Mouse (Mus musculus): ENCODE results near the gene Vsig2. TPM values are rescaled to one million over a fixed set of nuclear protein-coding genes. Genes with fewer than 3 reads are reported as not detected.

Vsig2 gene
- polyA plus RNA-seq, 1 experiment = 3.4 TPM

DNA sequence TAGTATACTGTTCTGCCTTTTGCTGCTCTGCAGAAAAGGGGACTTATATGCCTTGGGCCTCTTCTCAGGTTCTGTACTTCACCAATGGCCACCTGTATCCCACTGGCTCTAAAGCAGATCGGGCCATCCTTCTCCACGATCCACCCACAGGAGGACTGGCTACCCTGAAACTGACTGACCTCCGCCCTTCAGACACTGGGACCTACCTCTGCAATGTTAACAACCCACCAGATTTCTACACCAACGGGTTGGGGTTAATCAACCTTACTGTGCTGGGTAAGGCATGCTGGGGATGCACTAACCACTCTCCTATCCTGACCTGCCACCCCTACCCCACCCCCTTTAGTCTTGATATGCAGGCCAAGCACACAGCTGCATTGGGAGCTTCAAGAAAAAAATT lies 1.2 kb downstream of the Vsig2 start:
- H3K27me3 ChIP-seq (ENCODE audit: control insufficient read depth, insufficient read depth, low read length) = no peaks in the 10 kb centered on the region
- H3K27ac ChIP-seq (ENCODE audit: insufficient read depth, low read length) = no peak overlapping the region
- H3K4me1 ChIP-seq (ENCODE audit: control insufficient read depth, insufficient read depth, low read length) = no peaks in the 10 kb centered on the region
- no peak for DNase-seq
- TF ChIP-seq CTCF (IDR thresholded peaks at IDR 0.05; ENCODE audit: borderline replicate concordance, insufficient read depth, low read depth, low read length) (no peak), POLR2A (IDR thresholded peaks at IDR 0.05; ENCODE audit: borderline replicate concordance, insufficient read depth, low read length) (no peak)
- H3K4me3 ChIP-seq (replicated peaks; ENCODE audit: insufficient read depth, low read depth, low read length) = no peak overlapping the region
- 89% methylated on average over 4 of the region's 4 CpGs for WGBS

DNA sequence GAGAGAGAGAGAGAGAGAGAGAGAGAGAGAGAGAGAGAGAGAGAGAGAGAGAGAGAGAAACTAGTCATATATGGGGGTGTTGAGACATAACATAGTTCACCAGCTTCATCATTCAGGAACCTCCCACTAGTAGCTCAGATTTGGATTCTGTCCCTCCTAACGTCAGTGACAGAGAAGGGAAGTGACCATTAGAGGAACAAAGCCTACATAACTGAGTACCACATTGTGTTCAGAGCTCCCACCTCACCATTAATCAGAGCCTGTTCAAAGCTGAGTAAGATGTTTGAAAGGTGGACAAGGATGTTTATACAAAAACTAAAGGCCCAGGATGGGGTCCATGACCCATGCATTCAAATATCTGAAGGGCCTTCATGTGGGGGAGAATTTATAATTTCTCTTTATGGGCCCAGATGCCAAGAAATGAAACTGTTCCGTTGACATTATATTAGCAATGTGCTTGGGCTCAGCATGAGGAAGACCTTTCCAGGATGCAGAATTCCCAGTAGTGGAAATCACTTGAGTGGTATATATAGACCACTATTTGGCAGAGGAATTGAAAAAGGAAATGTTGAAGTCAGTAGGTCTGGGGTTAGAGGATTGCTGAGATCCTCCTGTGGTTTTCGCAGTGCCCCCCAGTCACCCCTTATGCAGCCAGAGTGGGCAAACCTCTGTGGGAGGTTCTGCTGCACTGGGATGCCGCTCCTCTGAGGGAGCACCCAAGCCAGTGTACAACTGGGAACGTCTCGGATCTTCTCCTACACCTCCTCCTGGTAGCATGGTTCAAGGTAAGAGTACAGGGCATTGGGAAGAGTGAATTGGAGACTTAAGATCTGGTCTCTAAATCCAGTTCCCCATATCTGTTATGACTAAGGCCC lies 1.9 kb downstream of the Vsig2 start:
- DNase-seq = no peak
- Histone ChIP-seq H3K27ac (ENCODE audit: insufficient read depth, low read length) (no peak overlapping the region), H3K27me3 (ENCODE audit: control insufficient read depth, insufficient read depth, low read length) (no peaks in the 10 kb centered on the region), H3K4me3 (replicated peaks; ENCODE audit: insufficient read depth, low read depth, low read length) (no peak overlapping the region), H3K4me1 (ENCODE audit: control insufficient read depth, insufficient read depth, low read length) (no peaks in the 10 kb centered on the region)
- TF ChIP-seq POLR2A (IDR thresholded peaks at IDR 0.05; ENCODE audit: borderline replicate concordance, insufficient read depth, low read length) (no peak), CTCF (IDR thresholded peaks at IDR 0.05; ENCODE audit: borderline replicate concordance, insufficient read depth, low read depth, low read length) (no peak)
- 78% methylated on average over 6 of the region's 6 CpGs for WGBS

DNA sequence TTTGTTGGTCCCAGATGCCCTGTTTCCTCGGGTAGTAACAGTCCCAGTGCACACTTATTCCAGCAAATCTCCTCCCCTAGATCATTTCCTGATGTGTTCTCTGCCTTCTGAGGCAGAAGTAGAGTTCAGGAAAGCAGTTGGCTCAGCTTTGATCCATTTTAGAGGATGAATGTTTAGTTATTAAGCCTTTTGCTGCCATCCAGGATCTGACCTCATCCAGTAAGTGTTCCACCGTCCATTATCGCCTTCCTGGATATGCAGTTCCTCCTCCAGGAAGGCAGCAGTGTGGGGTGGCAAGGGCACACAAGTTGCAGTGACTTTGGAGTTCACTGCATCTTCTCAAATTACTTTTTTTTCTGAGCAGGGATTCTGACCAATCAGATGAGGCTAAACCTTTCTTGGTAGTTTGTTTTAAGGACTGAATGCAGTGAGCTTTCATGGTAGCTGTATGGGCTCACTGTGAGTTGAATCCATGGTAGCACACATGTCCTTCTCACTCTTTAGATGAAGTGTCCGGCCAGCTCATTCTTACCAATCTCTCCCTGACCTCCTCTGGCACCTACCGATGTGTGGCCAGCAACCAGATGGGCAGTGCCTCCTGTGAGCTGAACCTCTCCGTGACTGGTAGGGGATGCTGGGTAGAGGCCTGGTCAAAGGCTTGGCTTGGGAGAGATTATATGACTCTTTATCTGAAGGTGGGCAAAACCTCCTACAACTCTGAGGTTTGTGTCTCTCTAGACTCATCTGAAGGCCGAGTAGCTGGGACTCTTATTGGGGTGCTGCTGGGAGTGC lies 3.0 kb downstream of the Vsig2 start:
- TF ChIP-seq POLR2A (IDR thresholded peaks at IDR 0.05; ENCODE audit: borderline replicate concordance, insufficient read depth, low read length) = no peak
- TF ChIP-seq CTCF (IDR thresholded peaks at IDR 0.05; ENCODE audit: borderline replicate concordance, insufficient read depth, low read depth, low read length) = no peak
- no peaks in the 10 kb centered on the region for H3K4me1 ChIP-seq (ENCODE audit: control insufficient read depth, insufficient read depth, low read length)
- H3K4me3 ChIP-seq (replicated peaks; ENCODE audit: insufficient read depth, low read depth, low read length) = no peak overlapping the region
- no peaks in the 10 kb centered on the region for H3K27me3 ChIP-seq (ENCODE audit: control insufficient read depth, insufficient read depth, low read length)
- DNase-seq = no peak
- WGBS = 69% methylated on average over 7 of the region's 7 CpGs
- no peak overlapping the region for H3K27ac ChIP-seq (ENCODE audit: insufficient read depth, low read length)

DNA sequence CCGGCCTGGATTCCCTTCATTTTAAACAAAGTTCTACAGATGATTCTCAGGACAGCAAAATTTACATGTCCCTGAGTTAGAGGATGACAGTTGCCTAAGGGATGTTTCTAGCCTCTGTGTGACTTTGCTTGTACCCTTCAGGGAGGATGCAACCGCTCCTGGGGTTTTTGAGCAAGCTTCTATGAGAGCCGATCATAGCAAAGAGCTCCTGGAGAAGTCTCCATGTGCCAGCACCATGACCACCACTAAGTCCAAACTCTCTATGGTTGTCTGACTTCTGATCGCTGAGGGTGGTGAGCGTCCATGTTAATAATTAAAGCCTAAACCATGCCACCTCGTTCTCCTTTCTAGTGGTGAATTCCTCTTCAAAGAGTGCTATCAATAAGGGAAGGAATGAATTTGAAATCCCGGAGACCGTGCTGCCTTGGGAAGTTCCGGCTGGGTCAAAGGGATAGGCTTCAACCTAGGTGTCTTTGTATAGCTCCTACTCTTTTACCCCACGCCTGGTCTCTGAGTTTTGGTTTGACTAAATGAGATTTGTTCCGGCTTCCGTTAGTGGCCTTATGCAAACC lies 4.9 kb downstream of the Vsig2 start:
- H3K27me3 ChIP-seq (ENCODE audit: control insufficient read depth, insufficient read depth, low read length) = no peaks in the 10 kb centered on the region
- no peak for TF ChIP-seq POLR2A (IDR thresholded peaks at IDR 0.05; ENCODE audit: borderline replicate concordance, insufficient read depth, low read length)
- no peak for TF ChIP-seq CTCF (IDR thresholded peaks at IDR 0.05; ENCODE audit: borderline replicate concordance, insufficient read depth, low read depth, low read length)
- WGBS = 43% methylated on average over 12 of the region's 12 CpGs
- DNase-seq = no peak
- no peaks in the 10 kb centered on the region for H3K4me1 ChIP-seq (ENCODE audit: control insufficient read depth, insufficient read depth, low read length)
- peak overlapping the region; percentile 50 for H3K4me3 ChIP-seq (replicated peaks; ENCODE audit: insufficient read depth, low read depth, low read length)
- no peak overlapping the region for H3K27ac ChIP-seq (ENCODE audit: insufficient read depth, low read length)

DNA sequence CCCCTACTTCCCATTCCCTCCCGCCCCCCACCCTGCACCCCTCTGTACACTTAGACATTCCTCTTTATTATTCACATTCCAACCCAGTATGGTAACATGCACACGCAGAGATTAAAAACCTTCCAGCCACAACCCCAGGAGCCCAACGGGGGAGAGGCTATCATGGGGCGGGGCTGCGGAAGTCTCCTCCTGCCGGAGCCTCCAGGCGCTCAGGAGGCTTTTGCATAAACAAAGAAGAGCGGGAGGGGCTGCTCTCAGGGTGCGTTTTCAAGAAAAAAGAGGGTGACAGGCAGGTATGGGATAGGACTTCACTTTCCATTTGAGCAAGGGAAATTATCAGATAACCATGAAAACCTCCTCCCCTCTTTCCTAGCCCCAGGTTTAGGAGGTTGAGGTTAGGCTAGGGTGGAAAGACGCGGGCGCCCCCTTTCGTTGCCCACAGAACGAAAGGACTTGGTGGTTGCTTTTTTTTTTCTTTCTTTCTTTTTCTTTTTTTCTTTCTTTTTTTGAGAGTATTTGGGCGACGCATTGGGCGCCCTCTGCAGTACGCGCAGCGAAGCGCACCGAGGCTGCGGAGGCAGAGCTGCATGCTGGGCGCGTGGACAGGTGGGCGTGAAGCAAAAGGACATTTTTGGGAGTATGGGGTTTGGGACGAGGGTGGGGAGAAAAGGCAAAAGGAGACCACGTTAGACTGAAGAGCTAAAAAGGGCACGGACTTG lies 5.6 kb downstream of the Vsig2 start:
- WGBS = 1% methylated on average over 29 of the region's 29 CpGs
- H3K27me3 ChIP-seq (ENCODE audit: control insufficient read depth, insufficient read depth, low read length) = no peaks in the 10 kb centered on the region
- TF ChIP-seq POLR2A (IDR thresholded peaks at IDR 0.05; ENCODE audit: borderline replicate concordance, insufficient read depth, low read length) (no peak), CTCF (IDR thresholded peaks at IDR 0.05; ENCODE audit: borderline replicate concordance, insufficient read depth, low read depth, low read length) (peak; percentile 76)

DNA sequence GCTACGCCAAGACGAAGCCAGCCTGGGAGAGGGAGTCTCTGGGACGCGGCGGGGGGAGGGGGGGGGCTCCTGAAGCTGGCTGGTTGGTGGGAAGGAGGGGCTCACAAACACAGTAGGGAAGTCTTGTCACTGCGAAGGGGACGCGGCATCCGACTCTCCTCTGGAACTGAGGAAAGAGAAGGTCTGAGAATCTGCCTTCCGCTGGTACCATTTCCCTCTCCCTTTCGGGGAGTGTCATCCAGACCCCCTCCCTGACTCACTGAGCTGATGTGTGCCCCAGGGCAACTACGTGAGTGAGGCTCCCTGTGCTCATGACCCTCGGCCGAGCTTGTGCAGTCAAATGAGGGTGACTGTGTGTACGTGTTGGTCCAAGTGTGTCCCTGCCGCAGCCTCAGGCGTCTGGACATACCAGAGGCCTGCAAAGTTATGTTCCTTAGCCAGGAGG lies 6.1 kb downstream of the Vsig2 start:
- WGBS = 24% methylated on average over 17 of the region's 17 CpGs
- DNase-seq = no peak

More for the DNA sequence above, 5.6 kb downstream of the Vsig2 start:
- DNase-seq = peak; percentile 58 to 77
- Histone ChIP-seq H3K4me1 (ENCODE audit: control insufficient read depth, insufficient read depth, low read length) (no peaks in the 10 kb centered on the region), H3K4me3 (replicated peaks; ENCODE audit: insufficient read depth, low read depth, low read length) (peak overlapping the region; percentile 50), H3K27ac (ENCODE audit: insufficient read depth, low read length) (no peak overlapping the region)

DNA sequence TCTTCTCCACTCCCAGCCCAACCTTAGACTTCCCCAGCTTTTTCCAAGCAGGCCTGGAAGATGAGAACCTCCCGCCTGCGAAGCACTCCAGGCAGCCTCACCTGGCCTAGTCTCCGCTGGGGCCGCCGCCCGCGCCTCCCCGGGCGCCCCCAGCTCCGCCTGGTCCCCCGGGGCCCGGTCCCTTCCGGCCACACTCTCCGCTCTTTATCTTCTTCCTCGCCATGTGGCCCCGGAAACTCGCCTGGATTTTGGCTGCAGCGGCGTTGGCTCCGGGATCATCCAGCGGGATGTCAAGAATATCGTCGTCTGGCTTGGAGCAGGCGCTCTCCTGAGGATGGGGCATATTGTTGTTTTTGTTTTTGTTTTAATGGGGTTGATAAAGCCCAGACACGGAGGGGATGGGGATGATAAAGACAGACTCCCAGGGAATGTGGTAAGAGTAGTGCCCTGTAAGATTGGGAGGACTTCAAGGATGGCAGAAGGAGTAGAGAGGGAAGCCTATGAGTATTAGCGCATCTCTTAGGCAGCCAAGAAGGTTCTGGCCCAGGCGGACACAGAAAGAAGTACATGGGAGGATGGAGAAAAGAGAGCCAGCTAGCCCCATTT lies 6.9 kb downstream of the Vsig2 start:
- Histone ChIP-seq H3K27ac (ENCODE audit: insufficient read depth, low read length) (no peak overlapping the region), H3K4me1 (ENCODE audit: control insufficient read depth, insufficient read depth, low read length) (no peaks in the 10 kb centered on the region), H3K4me3 (replicated peaks; ENCODE audit: insufficient read depth, low read depth, low read length) (no peak overlapping the region), H3K27me3 (ENCODE audit: control insufficient read depth, insufficient read depth, low read length) (no peaks in the 10 kb centered on the region)
- TF ChIP-seq POLR2A (IDR thresholded peaks at IDR 0.05; ENCODE audit: borderline replicate concordance, insufficient read depth, low read length) (no peak), CTCF (IDR thresholded peaks at IDR 0.05; ENCODE audit: borderline replicate concordance, insufficient read depth, low read depth, low read length) (no peak)
- DNase-seq = no peak
- WGBS = 30% methylated on average over 27 of the region's 27 CpGs

More for the DNA sequence above, 6.1 kb downstream of the Vsig2 start:
- H3K27ac ChIP-seq (ENCODE audit: insufficient read depth, low read length) = no peak overlapping the region
- no peaks in the 10 kb centered on the region for H3K27me3 ChIP-seq (ENCODE audit: control insufficient read depth, insufficient read depth, low read length)
- no peak for TF ChIP-seq POLR2A (IDR thresholded peaks at IDR 0.05; ENCODE audit: borderline replicate concordance, insufficient read depth, low read length)
- TF ChIP-seq CTCF (IDR thresholded peaks at IDR 0.05; ENCODE audit: borderline replicate concordance, insufficient read depth, low read depth, low read length) = no peak
- no peaks in the 10 kb centered on the region for H3K4me1 ChIP-seq (ENCODE audit: control insufficient read depth, insufficient read depth, low read length)
- H3K4me3 ChIP-seq (replicated peaks; ENCODE audit: insufficient read depth, low read depth, low read length) = peak overlapping the region; percentile 50
